Mouse (Mus musculus): ENCODE measurements around the gene Abcc8.

The Abcc8 gene

DNA sequence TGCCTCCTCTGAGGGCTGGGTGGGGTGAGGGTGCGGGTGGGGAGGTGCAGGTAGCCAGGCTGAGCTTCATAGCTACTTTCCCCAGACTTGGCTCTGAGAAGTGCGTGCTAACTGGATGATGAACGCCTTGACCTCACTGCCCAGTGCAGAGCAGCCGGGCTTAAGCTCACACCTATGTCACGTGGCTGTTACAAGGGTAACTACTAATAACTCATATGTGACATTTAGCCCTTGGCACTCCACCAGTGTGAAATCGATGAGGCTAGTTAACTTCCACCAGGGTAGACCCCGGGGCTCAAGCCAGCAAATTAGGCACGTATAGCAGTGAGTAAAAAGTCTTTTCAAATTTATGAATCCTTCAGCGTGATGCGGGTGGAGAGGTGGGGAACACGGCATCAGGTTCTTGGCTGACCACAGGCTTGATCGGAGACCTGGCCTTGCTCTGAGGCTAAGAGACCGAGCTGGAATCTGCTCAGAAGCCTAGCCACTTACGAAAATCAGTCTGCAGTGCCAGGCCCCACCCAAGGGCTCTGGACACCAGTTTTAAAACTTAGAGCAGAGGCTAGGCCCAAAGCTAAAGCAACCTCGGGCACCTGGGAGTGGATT, 68.5 kb downstream of the Abcc8 start:
- no peak for DNase-seq (ENCODE audit: extremely low read depth, low read depth, low spot score)

DNA sequence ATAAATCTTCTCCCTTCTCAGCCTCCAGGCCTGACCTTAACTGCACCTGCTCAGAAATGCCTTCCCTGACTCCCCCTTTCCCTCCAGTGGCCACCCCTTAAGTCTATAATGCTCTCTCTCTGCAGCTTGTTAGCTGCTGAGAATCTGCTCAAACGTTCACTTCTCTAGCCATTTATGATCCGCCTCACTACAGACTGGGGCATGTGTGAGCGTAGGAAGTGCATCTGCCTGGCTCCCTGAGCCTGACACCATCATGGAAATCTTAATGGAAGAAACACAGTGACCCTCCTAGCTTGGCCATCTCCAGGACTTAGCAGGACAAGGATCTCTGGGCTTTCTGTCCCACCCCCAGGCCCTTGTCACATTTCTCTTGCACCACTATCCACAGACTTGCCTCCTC, 69.8 kb downstream of the Abcc8 start:
- no peak for DNase-seq (ENCODE audit: extremely low read depth, low read depth, low spot score)

DNA sequence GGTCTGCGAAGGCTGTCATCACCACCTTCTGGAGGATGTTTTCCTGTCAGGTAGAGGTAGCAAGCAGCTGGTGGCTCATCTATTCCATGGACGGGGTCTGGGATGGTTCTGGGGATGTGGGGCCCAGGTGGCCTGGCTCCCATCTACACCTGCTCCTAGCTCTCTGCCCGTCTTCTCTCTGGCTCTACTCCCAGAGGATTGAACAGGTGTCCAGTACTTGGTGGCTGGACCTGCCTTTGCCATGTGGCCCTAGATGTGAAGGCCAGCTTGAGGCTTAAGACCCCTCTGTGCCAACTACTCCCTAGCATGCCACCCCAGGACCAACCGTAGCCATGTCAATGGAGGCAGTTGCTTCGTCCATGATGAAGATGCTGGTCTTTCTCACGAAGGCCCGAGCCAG, 74.3 kb downstream of the Abcc8 start:
- DNase-seq (ENCODE audit: extremely low read depth, low read depth, low spot score): no peak

DNA sequence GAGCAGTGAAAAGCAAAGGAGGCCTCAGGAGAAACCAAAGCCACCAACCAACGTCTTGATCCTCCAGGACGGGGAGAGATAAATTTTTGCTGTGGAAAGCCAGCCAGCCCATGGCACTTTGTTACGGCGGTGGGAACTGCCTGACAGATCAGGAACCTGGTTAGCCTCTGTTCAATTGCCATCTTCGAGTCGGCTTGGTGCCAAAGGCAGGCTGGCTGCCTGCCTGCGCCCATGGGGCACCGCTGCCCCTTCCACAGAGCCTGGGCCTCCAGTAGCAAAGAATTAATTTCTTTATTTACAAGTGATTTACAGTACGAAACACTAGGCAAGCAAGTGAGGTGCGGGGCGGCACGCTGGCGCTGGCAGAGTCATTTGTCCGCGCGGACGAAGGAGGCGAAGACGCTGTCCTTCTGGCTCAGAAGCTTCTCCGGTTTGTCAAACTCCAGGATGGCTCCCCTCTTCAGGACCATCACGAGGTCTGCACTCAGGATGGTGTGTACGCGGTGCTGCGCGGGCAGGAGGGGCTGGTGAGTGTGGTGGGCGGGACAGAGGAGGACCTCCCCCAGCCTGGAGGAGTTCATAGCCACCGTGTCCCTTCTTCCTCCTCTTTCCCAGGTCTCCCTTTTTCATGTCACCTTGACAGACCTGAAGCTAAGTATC, 75.4 kb downstream of the Abcc8 start:
- no peak for DNase-seq (ENCODE audit: extremely low read depth, low read depth, low spot score)

DNA sequence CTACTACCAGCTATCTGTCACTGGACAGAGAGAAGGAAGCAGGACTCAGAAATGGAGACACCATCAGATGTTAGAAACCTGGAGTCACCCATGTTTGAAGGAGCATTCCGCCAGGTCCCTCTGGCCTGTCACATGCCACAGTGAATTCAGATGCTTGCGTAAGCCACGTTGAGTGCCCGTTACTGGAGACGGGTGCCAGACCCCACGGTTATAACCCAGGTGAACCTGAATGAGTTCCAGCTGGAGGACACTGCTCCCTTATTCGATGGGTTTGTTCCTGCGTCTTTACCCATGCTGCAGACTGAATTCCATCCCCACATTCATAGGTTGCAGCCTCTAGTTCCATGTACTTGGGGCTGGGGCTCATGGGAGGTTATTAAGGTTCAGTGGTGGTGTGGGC, 76.1 kb downstream of the Abcc8 start:
- no peak for DNase-seq (ENCODE audit: extremely low read depth, low read depth, low spot score)

DNA sequence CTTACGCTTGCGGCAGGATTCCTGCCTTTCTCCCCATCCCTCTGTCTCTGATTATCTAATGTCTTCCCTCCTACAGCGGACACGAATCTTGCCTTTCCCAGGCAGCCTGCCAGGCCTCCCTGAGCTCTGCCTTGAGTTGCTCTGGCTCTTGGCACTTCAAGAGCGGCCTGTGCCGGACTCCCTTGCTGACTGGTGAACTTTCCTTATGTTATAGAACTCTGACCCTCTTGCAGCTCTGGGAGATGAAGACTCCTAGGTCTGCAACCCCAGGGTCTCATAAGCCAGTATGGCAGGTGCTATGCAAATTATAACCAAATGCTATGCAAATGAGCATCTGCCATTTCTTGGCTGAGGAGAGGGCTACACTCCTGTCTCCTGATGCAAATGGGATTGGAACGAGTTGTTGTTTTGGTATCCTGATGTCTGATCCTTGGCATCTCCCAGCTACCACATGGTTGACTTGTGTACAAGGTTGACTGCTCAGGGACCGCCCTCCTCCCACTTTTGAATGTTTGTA, 76.7 kb downstream of the Abcc8 start:
- no peak for DNase-seq (ENCODE audit: extremely low read depth, low read depth, low spot score)

DNA sequence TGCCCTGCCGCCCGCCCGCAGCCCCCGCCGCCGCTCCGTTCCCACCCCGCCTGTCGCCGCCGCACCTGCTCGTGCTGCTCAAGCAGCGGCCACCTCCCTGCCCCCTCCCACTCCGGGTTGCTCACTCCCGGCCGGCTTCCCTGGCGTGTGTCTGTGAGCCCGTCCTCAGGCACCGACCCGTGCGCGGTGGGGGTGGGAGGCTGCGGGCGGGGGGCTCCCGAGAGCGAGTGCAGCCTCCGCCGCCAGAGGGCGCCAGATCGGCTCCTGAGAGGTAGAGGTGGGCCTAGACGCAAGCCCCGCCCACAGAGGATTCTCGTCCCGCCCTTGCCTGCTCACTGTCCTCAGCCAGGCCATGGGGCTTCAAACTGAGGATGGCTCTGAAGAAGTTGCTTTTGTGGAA, 79.3 kb downstream of the Abcc8 start, which contains the start of gene Kcnj11:
Gene Kcnj11, minus strand, starts transcription at position 202 of the 400 bp plus-strand sequence.
- no peak for DNase-seq (ENCODE audit: extremely low read depth, low read depth, low spot score)

DNA sequence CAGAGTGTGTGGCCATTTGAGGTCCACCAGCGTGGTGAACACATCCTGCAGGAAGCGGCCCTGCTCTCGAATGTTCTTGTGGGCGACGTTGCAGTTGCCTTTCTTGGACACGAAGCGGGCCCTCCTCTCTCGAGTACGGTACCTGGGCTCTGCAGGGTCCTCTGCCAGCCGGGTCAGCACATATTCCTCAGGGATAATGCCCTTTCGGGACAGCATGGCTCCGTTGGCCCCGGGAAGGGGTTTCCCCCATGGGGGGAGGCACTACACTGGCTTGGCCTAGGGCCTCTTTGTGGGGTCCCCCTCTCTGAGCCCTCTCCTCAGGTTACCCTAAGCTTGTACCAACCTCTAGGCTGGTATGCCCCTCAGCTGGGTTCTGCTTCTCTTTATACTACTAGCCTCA, 80.2 kb downstream of the Abcc8 start:
- no peak for DNase-seq (ENCODE audit: extremely low read depth, low read depth, low spot score)

DNA sequence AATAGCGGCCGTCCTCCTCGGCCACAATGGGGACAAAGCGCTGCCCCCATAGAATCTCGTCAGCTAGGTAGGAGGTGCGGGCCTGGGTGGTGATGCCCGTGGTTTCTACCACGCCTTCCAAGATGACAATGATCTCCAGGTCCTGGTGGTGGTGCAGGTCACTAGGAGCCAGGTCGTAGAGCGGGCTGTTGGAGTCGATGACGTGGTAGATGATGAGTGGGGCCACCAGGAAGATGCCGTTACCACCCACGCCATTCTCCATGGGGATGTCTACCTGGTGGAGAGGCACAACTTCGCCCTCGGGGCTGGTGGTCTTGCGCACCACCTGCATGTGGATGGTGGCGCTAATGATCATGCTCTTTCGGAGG, 80.9 kb downstream of the Abcc8 start:
- no peak for DNase-seq (ENCODE audit: extremely low read depth, low read depth, low spot score)

DNA sequence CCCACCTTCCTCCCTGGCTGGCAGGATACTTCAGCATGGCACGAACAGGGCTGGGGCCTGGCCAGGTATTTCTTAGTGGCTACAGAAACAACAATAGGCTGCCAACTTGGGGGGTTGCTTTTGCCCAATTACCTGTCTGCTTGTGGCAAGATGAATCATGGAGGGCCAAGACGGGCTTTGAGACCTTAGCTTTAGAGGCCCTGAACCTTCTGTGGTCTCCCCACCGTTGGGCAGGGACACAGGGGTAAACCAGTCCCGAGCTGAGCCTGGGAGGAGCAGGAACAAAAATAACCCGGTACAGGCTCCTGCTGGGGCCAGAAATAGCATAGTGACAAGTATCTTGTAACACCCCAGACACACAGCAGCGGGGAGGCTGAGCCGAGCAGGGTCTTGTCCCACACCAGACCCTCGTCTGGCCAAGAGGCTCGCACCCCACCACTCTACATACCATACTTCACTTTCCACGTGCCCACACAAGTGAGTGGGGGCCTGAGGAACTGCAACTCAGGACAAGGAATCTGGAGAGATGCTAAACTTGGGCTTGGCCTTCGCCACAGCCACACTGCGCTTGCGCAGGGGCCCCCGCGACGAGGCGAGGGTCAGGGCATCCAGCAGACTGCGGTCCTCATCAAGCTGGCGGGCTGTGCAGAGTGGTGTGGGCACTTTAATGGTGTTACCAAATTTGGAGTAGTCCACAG, 81.5 kb downstream of the Abcc8 start:
- DNase-seq (ENCODE audit: extremely low read depth, low read depth, low spot score): no peak

DNA sequence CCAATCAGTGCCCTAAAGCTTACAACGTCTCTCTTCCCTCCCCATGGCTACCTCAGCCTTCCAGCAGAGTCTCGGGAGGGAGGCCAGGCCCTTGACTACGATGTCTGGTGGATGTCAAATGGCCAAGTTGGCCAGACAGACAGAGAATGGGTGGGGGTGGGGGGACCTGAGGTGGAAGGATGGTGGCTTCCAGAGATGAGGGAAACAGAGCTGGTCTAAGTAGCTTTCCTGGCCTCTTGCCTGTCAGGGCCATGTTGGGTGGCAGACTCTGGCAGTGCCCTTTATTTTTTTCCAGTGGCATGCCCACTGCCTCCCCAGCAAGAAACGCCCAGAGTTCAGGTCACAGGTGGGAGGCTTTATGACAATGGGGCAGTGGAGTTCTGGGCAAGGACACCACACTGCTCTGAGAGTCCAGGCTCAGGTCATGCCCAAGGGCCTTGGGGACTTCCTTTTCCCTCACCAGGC, 82.5 kb downstream of the Abcc8 start:
- DNase-seq (ENCODE audit: extremely low read depth, low read depth, low spot score): no peak

DNA sequence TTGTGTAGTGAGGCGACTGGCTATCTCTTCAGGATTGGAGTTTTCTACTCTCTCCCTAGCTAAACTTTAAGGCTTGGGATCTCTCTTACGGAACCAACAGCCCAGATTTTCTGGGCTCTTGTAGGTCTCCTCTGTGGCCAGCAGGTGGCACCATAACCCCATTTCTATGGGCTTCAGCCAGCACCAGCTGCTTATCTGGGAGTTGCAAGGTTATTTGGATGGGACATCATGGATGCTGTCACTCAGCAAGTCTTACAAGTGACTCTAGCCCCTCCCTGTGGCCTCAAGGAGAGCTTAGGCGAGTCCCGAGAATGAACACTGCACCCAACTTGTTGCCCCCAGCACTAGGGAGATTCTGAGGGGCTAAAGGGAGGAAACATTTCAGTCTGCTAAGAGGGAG, 83.7 kb downstream of the Abcc8 start:
- no peak for DNase-seq (ENCODE audit: extremely low read depth, low read depth, low spot score)

DNA sequence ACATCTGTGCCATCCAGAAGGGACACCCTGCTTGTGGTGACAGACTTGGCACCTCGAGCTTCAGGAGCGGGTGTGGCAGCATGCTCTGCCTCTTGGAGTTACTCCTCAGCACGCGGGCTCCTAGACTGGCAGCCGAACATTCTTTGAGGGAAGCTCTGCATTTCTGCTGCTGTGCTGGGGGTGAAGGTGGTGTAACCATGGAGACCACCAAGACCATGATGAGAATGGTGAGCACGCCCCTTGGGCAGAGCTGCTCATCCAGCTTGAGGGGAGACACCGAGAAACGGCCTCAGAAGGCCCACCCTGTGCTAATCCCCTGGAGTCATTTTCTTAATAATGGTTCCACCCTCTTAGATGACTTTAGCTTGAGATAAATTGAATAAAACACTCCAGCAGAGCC, 87.0 kb downstream of the Abcc8 start:
- no peak for DNase-seq (ENCODE audit: extremely low read depth, low read depth, low spot score)

DNA sequence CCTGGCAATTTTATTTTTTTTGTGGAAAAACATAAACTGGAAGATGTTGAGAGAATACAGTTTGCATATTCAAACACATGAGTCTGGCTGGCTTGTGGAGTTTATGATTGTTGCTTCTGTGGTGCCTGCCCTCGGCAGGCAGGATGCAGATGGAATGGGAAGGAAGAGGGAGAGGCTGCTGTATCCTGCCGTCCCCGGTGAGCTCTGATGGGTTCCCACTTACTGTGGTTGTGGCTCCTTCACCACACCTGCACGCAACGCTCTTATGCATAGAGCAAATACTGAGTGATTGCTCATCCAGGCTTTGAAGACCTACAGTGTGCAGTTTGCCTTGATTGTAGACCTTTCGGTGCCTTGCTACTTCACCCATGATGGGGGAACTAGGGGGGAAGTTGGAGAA, 91.6 kb downstream of the Abcc8 start:
- DNase-seq (ENCODE audit: extremely low read depth, low read depth, low spot score): no peak

DNA sequence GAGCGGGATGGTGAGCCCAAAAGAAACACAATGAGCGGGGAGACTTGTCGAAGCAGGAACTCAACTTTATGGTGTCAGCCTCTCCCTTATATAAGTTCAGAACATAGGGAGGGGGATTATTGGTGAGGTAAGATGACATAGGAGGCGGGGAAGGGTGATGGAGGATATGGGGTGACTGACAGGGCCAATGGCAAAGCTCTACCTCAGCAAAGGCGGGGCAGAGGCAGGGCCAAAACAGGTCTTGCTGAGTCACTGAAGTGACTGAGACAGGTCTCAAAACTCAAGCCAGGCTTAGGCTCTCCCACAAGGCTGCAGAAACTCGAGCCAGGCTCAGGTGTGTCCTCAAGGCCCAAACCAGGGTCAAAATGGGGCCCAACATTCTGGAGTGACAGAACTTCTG, 93.5 kb downstream of the Abcc8 start:
- no peak for DNase-seq (ENCODE audit: extremely low read depth, low read depth, low spot score)

DNA sequence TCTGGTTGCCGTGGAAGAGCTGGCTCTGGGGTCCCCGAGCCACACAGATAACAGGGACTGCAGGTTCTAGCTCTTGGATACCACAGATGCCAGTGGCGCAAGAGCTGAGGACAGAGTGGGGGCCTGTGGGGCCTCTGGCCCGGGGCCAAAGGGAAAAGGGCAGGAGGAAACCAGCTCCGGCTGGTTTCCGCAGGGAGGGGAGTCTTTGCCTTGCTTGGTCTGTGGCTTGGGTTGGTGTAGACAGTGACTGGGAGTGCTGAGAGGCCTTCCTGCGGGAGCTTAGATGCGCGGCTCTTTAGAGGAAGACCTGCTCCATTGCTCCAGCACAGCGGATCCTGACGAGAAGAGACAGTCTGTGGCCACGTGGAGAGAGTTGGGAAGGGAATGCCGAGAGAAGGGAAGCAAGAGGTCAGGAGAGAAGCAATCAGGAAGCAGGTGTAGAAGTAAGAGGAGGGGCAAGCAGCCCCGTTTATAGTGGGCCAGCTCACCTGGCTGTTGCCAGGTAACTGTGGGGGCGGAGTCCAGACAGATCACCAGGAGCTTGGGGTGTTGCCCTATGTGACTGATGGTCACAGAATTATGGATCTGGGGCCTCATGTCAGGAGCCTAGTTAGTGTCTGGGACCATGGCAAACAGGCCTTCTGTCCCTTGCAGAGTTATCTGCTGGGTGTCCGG, 94.9 kb downstream of the Abcc8 start:
- DNase-seq (ENCODE audit: extremely low read depth, low read depth, low spot score): no peak

DNA sequence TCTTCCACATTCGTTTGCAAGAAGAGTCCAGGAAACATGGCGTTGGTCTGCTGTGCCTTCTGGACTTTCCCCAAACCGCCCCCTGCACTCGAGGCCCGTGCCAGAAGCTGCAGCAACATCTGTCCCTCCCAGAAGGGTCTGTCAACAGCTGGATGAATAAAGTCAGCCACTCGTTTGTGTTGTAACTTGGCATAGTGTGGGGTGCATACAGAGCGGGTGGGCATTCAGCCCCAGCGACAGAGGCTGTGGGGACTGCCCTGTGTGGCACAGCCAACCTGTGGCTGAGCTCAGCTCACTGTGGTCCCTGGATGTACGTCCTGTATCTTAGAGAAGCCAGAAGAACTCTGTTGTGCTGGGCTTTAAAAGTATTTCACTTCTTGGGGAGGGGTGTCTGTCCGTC, 95.8 kb downstream of the Abcc8 start:
- no peak for DNase-seq (ENCODE audit: extremely low read depth, low read depth, low spot score)

DNA sequence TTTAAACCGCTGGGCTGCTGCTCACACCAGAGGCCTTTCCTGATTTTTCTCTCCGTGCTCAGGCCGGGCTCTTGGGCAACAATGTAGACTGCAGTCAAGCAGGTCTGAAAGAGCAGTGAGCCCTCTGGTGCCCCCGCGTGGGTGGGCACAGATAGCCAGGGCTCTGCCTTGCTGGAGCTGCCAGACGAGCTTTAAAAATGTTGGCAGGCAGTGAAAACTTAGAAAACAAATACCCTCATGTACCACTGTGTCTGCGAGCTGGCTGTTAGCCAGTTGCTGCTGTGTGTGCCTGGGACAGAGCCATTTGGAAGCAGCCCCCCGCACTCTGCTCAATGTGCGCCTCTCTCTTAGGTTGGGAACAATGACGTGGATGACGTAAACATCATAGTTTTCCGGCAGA, 102.2 kb downstream of the Abcc8 start:
- no peak for DNase-seq (ENCODE audit: extremely low read depth, low read depth, low spot score)

DNA sequence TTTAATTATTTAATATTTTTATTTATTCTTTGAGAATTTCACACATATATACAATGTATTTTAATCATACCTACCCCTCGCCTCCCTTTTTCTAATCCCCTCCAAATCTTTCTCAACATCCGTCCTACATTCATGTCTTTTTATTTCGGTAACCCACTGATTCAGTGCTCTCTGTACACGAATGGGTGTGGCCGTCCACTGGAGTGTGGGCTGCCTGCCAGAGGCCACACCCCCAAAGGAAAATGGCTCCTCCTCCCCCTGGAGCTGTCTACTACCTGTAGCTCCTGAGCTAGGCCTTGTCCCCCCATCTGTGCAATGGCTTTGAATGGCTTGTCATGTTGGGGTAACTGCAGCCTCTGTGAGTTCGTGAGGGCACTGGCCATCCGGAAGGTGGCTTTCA, 103.0 kb downstream of the Abcc8 start:
- no peak for DNase-seq (ENCODE audit: extremely low read depth, low read depth, low spot score)

DNA sequence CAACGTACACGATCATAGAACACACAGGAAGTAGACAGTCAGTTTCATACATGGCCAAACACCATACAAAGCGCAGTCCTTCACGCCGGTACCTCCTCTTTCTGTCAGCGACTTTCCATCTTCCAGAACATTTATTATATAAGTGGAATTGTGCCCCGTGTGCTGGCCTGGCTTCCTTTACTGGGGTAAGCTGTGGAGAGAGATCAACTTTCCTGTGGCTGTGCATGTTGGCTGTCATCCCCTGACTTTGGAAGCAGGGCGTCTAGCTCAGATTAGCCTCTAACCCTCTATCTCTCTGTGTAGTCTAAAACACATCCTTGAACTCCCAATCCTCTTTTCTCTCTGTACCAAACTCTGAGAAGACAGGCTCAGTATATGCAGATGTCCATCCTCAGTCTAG, 111.0 kb downstream of the Abcc8 start:
- no peak for DNase-seq (ENCODE audit: extremely low read depth, low read depth, low spot score)

DNA sequence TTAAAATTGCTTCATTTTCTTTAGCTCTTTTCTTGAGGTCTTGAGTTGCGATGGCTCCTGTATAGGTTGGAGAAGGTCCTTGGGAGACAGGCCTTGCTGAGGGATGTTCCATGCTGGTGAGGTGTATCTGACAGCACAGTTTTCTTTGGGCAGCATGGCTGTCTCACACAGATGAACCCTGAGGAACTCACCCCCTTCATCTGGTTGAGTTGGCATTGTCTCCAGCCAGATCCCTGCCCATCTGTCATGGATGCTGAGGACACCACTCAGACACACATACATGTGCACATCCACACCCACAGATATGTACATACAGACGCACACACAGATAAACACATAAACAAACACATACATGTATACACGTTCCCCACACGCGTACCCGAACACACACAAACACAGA, 116.5 kb downstream of the Abcc8 start:
- no peak for DNase-seq (ENCODE audit: extremely low read depth, low read depth, low spot score)

DNA sequence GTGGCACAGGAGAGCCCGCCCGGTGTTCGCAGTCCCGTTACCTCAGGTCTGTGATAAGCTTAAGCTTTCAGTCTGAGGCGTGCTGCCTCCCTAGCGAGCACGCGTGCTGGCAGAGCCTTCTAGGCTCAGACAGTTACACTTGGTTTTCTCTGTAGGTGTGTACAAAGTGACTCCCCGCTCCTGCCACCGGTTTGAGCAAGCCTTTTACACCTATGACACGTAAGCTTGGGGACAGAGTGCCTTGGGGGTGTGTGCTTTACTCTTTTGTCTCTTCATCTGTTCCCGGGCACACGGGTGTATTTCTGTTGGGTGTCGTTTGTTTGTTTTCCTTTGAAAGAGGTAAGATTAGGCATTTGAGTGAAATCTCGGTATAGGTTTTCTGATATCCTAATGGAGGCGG, 118.2 kb downstream of the Abcc8 start:
- DNase-seq (ENCODE audit: extremely low read depth, low read depth, low spot score): no peak

All from fat pad, adult 2 months (tissue).